In the genomic region with DNA sequence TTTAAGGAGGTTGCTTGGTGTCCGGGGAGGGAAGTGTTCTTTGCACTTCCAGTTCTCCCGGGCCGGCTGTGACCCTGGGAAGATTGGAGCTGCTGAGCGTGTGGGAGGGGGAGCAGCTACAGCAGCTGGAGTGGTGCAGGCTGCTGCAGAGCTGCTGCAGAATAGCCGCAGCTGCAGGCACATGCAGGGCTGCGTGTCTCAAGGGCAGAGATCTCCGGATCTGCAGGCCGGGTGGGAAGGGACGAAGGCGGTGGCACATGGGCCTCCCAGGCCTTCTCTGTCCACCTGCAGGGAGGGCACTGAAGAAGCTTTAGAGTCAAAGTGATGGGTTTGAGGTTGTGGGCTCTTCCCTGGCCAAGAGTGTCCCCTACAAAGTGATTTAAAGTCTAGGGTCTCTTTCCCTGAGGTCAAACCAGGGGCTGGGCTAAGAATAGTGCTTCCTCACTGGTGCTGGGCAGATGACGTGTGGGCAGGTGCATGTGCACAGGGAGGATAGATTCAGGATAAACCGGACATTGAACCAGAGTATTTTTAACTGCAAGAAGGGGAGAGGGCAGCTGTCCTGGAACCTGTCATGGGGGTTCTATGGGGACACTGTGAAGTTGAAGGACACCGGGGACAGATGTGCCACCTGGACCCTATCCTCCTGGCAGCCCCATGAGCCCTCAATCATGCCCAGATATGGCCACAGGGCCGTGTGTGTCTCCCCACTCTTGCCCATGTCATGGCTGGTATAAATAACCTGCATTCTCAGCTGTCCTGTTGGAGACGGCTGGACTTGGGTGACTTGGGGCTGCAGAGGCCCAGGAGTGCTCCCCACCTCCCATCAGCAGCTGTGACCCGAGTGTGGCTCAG, we compare ENCODE assay signal across 23 mouse cellular contexts. TPM values are rescaled to one million over a fixed set of nuclear protein-coding genes. Genes with fewer than 3 reads are reported as not detected.
DNase-seq lines count a peak whose midpoint lies in the region; ATAC-seq and TF ChIP-seq lines count a peak whose summit lies in the region.
"Had no signal": no experiment of that assay in that cellular context is flagged by ENCODE, and none has a peak within 500 bp of the region (broad histone marks: within the 10 kb centered on the region; RNA-seq: fewer than 3 reads in every experiment).

No protein-coding gene starts in this region.

- H3K4me2 ChIP-seq in midbrain, embryonic 11.5 days, result no peak overlapping the region
- H3K4me2 ChIP-seq in midbrain, postnatal 0 days (ENCODE audit: low read depth, low read length, poor library complexity, severe bottlenecking), result no peak overlapping the region
- peak overlapping the region; percentile 88 for H3K4me2 ChIP-seq in heart, embryonic 16.5 days (ENCODE audit: low read depth, low read length)
- H3K4me2 ChIP-seq: hindbrain, embryonic 13.5 days; limb, embryonic 12.5 days; lung, embryonic 15.5 days had no signal

- WGBS in midbrain, embryonic 11.5 days, result 63% methylated on average over 16 of the region's 16 CpGs
- 67% methylated on average over 16 of the region's 16 CpGs for WGBS in midbrain, postnatal 0 days
- 36% methylated on average over 16 of the region's 16 CpGs for WGBS in heart, embryonic 16.5 days

- TF ChIP-seq CTCF in midbrain, postnatal 0 days (IDR thresholded peaks at IDR 0.05), result no peak

- no peaks in the 10 kb centered on the region for H3K36me3 ChIP-seq in midbrain, embryonic 11.5 days (ENCODE audit: control insufficient read depth, insufficient read depth, low read length)
- no peaks in the 10 kb centered on the region for H3K36me3 ChIP-seq in midbrain, postnatal 0 days (ENCODE audit: insufficient read depth, low read length)
- 0 out of 2 replicates have a peak, but pooled peaks cover 4% of the 10 kb centered on the region for H3K36me3 ChIP-seq in heart, embryonic 16.5 days (ENCODE audit: control insufficient read depth, insufficient read depth)
- H3K36me3 ChIP-seq: forebrain, embryonic 10.5 days; hindbrain, embryonic 13.5 days; limb, embryonic 12.5 days; lung, embryonic 15.5 days had no signal

- H3K4me3 ChIP-seq in midbrain, embryonic 11.5 days (ENCODE audit: low read depth, low read length), result no peak overlapping the region
- H3K4me3 ChIP-seq in midbrain, postnatal 0 days (ENCODE audit: low read depth, low read length), result no peak overlapping the region
- peak overlapping the region; percentile 40 for H3K4me3 ChIP-seq in heart, embryonic 16.5 days (ENCODE audit: low read length)
- H3K4me3 ChIP-seq: forebrain, embryonic 10.5 days; hindbrain, embryonic 13.5 days; limb, embryonic 12.5 days; lung, embryonic 15.5 days had no signal

- no peak for ATAC-seq in midbrain, embryonic 11.5 days (ENCODE audit: low FRiP score)
- ATAC-seq in midbrain, postnatal 0 days (ENCODE audit: low FRiP score), result no peak
- peak; percentile 61 for ATAC-seq in heart, embryonic 16.5 days (replicated peaks; ENCODE audit: extremely low read depth, insufficient read depth, low FRiP score)

- peaks cover 2% of the 10 kb centered on the region; the same call in 1 of the 2 replicates for H3K27me3 ChIP-seq in midbrain, embryonic 11.5 days (ENCODE audit: control insufficient read depth, insufficient read depth, low read length)
- peaks cover 4% of the 10 kb centered on the region; the same call in 1 of the 2 replicates for H3K27me3 ChIP-seq in midbrain, postnatal 0 days (ENCODE audit: insufficient read depth, low read length)
- peaks cover 2% of the 10 kb centered on the region; the same call in 1 of the 2 replicates for H3K27me3 ChIP-seq in heart, embryonic 16.5 days (ENCODE audit: control insufficient read depth, insufficient read depth, low read length)

- H3K9ac ChIP-seq in midbrain, embryonic 11.5 days (ENCODE audit: low read length), result no peak overlapping the region
- H3K9ac ChIP-seq in midbrain, postnatal 0 days (replicated peaks; ENCODE audit: low read length, poor library complexity, severe bottlenecking), result no peak overlapping the region
- peak overlapping the region; percentile 71 for H3K9ac ChIP-seq in heart, embryonic 16.5 days (ENCODE audit: low read length)
- H3K9ac ChIP-seq: hindbrain, embryonic 13.5 days; limb, embryonic 12.5 days; liver, embryonic 14.5 days; lung, embryonic 15.5 days had no signal

- intact Hi-C loops in left cerebral cortex, postnatal 36 days (cut with DNase I), result no loop called here

- no peaks in the 10 kb centered on the region for H3K4me1 ChIP-seq in midbrain, embryonic 11.5 days (ENCODE audit: control insufficient read depth, insufficient read depth, low read length)
- H3K4me1 ChIP-seq in midbrain, postnatal 0 days (ENCODE audit: insufficient read depth, low read length), result no peaks in the 10 kb centered on the region
- peaks cover 45% of the 10 kb centered on the region for H3K4me1 ChIP-seq in heart, embryonic 16.5 days (ENCODE audit: control insufficient read depth, insufficient read depth, low read length)
- H3K4me1 ChIP-seq: limb, embryonic 12.5 days; lung, embryonic 15.5 days had no signal

- H3K9me3 ChIP-seq in midbrain, embryonic 11.5 days (ENCODE audit: control insufficient read depth, low read length), result no peaks in the 10 kb centered on the region
- no peaks in the 10 kb centered on the region for H3K9me3 ChIP-seq in midbrain, postnatal 0 days (ENCODE audit: low read length)
- H3K9me3 ChIP-seq in heart, embryonic 16.5 days (replicated peaks; ENCODE audit: control insufficient read depth, low read length), result no peaks in the 10 kb centered on the region
- H3K9me3 ChIP-seq: forebrain, embryonic 10.5 days; hindbrain, embryonic 13.5 days; limb, embryonic 12.5 days; lung, embryonic 15.5 days had no signal

- peak; percentile 19 for DNase-seq in midbrain, embryonic 11.5 days (ENCODE audit: low spot score, missing footprints)
- no peak for DNase-seq in midbrain, postnatal 0 days (ENCODE audit: low spot score)
- peak; percentile 72 to 73 for DNase-seq in heart, adult 9 months (ENCODE audit: low spot score in 2 of 2)
- DNase-seq in skeletal muscle tissue, adult 2 months (ENCODE audit: low read depth, low spot score), result peak; percentile 91
- DNase-seq in embryo, embryonic 10.5 days (ENCODE audit: low spot score), result no peak
- DNase-seq in left cerebral cortex, postnatal 36 days (ENCODE audit: low spot score in 2 of 2), result no peak
- DNase-seq in thymus, postnatal 25 days, result no peak
- DNase-seq: cerebellum, adult 2 months; kidney, adult 9 months; kidney, postnatal 25 days; lung, postnatal 4 days; right cerebral cortex, postnatal 4 days; thymus, postnatal 36 days had no signal

- no peak overlapping the region for H3K27ac ChIP-seq in midbrain, embryonic 11.5 days (ENCODE audit: low read depth, low read length)
- H3K27ac ChIP-seq in midbrain, postnatal 0 days (ENCODE audit: low read depth, low read length), result no peak overlapping the region
- peak overlapping the region; percentile 94 for H3K27ac ChIP-seq in heart, embryonic 16.5 days (ENCODE audit: low read length)
- H3K27ac ChIP-seq: forebrain, embryonic 10.5 days; hindbrain, embryonic 13.5 days; limb, embryonic 12.5 days; liver, embryonic 14.5 days; lung, embryonic 15.5 days had no signal

RNA-seq across cellular contexts. Expression of gene Gata5, which starts 58.6 kb away (rescaled TPM):
- not detected in 2 replicates for polyA plus RNA-seq in midbrain, embryonic 11.5 days (2014; fragmentation: Nextera tagmentation; extraction: Ambion mirVana)
- not detected in 2 replicates for total RNA-seq in midbrain, postnatal 0 days (2014; rRNA removed)
- polyA plus RNA-seq in midbrain, postnatal 0 days (2015; fragmentation: Nextera tagmentation; extraction: Ambion mirVana), result not detected in 2 replicates
- 3.9 and 5.7 TPM in 2 replicates for polyA plus RNA-seq in heart, embryonic 16.5 days (2015; fragmentation: Nextera tagmentation; extraction: Ambion mirVana)
- not detected for total RNA-seq in left cerebral cortex, postnatal 36 days (2021)
- total RNA-seq: common myeloid progenitor, adult 5-6 weeks; layer of hippocampus, adult 8-10 months; left cerebral cortex, adult 18-20 months had no signal
- polyA plus RNA-seq: C2C12; cerebellum, adult 2 months; forebrain, embryonic 10.5 days had no signal

Comparison
In these comparisons a context has a peak if more than half of its experiments do, and no peak if none do; other contexts are left out.
1. DNase-seq: peak in midbrain, embryonic 11.5 days (single experiment), heart, adult 9 months (2 of 2) and skeletal muscle tissue, adult 2 months (single experiment); none in midbrain, postnatal 0 days (single experiment), embryo, embryonic 10.5 days (single experiment), left cerebral cortex, postnatal 36 days (0 of 2) and thymus, postnatal 25 days (single experiment).